Mouse (Mus musculus): ENCODE measurements around the gene Fam92b.

Gene Fam92b

DNA sequence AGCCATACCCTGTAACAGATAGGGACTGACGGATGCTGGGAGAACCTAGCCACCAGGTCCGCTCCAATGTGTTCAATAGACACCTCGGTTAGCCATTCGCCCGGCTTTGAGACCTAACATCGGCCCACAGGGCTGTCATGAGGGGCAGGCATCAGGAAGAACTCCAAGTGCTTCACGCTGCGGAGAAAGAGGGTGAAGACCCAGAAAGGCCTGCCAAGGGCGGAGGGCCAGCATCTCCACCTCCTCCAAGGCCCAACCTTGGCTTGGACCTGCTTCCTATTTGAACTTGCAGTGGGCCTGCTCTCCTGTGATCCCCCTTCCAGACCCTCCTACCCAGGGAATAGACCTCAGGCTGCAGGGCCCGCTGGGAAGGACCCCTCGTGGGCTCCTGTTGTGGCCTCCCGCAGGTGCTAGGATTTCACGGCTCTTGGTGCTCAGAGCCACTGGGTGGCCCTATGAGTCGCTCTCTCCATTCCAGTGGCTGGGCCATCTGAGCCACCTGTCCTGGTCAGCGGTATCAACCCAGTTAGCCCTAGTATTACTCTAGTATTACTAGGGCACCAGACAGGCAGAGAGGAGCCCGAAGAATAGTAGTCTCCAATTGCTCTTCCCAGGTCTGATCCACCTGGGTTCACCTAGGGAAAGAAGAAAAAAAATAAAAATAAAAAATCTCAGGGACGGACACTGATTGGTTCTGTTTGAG is 13.0 kb upstream of the Fam92b start:
- DNase-seq (ENCODE audit: low read depth in 2 of 2, low spot score in 2 of 2) = no peak

DNA sequence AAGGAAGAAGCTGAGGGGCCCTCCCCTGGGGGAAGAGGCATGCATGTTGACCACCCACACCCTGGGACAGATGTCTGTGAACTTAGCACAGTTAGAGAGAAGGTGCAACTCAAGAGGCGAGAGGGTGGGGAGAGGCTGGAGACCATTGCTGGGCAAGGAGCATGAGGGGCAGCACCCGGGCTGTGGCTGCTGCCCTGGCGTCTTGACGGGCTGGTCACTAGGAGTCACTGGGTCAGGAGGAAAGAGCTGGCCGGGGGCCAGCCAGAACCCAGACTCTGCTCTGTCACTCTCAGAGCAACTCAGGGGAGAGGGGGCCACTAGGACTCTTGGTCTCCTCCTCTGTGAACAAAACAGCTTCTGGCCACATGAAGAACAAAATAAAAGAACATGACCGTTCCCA is 12.2 kb upstream of the Fam92b start:
- no peak for DNase-seq (ENCODE audit: low read depth in 2 of 2, low spot score in 2 of 2)

DNA sequence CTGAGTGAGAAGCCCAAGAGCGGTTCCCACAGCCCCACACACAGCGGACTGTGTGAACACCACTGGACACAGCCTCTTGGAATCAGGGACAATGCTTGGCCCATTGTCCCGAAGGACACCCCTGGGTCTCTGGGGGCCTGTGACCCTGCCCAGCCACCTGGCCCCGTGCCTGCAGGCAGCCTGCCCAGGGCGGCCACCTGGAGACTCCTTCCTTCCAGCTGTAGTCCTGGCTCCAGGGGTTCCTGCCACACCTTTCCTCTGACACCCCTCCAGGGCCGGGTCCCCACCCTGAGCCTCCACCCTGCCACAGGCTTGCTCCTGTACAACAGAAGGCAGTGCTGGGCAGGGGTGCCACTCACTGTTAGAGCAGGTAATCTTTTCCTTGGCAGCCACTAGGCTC is 11.2 kb upstream of the Fam92b start:
- DNase-seq (ENCODE audit: low read depth in 2 of 2, low spot score in 2 of 2) = no peak

DNA sequence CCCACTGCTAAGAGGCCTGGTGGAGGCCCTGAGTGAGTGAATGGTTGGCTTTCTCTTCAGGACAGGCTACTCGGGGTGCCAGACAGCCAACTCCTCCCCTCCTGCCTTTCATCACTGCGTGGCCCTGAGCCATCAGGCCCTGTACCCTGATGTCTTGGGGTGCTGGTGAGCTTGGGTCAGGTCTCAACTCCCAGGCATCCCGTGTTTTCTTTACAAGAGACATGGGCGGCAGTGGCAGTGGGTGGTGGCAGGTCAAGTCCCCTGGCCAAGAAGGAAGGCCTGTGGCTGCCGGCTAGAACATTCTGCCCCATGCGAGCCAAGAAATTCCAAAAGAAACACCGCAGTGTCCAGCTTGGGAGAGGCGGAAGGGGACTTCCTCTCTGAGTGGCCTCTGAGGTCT is 9.2 kb upstream of the Fam92b start:
- no peak for DNase-seq (ENCODE audit: low read depth in 2 of 2, low spot score in 2 of 2)

DNA sequence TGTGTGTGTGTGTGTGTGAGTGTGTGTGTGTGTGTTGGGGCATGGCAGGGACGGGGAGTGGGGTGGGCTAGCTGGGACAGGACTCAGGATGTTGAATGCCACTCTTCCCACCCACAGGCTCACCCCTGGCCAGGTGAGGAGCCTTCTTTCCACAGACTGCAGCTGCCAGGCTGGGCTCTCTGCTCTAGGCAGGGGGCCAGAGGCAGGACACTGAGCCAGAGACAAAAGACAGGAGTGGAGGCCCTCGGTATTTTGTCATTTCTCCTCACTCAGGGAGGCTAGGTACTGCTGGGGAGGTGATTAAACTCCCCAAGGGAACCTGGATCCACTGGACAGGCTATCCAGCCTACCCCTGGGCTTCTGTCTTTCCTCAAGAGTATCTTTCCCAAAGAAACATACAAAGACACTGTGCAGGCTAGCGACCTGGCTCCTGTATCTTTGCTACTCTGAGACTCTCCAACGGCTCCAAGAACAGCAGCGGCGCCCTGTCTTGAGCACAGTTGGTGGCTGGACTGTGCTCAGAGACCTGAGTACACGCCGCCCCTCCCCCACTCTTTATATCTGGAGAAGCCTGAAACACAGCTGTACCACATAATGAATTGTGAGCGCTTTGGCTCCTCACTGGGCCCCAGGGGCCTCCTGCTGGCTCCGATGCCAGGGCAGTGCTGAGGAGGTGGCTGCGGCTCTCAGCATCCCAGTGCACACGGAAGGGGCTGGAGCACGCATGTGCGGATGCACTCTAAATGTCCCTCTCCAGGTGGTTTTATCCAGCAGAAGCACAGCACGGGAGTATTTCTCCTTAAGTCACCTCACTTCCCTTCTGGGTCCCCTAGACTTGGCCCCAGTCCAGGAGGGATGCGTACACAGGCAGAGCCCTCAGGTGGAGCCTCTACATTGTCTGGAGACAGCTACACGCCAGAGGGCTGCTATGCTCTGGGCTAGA is 7.9 kb upstream of the Fam92b start:
- DNase-seq (ENCODE audit: low read depth in 2 of 2, low spot score in 2 of 2) = no peak

DNA sequence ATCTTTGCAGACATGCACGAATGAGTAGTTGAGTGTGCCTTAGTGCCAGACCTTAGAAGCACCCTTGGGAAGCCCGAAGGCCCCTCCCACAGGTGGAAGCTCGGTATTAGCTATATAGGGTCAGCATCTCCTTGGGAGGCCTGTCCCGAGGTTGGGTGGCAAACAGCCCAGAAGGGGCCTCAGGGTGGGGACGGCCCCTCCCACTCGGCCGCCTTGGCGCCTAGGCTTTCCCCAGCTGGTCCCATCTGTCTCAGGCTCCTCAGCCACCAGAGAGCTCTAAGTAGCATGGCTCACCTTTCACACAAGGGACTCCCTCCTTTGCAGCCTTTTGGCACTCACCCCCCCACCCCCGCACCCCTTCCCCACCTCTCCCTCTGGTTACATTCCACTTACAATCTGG is 7.1 kb upstream of the Fam92b start:
- no peak for DNase-seq (ENCODE audit: low read depth in 2 of 2, low spot score in 2 of 2)

DNA sequence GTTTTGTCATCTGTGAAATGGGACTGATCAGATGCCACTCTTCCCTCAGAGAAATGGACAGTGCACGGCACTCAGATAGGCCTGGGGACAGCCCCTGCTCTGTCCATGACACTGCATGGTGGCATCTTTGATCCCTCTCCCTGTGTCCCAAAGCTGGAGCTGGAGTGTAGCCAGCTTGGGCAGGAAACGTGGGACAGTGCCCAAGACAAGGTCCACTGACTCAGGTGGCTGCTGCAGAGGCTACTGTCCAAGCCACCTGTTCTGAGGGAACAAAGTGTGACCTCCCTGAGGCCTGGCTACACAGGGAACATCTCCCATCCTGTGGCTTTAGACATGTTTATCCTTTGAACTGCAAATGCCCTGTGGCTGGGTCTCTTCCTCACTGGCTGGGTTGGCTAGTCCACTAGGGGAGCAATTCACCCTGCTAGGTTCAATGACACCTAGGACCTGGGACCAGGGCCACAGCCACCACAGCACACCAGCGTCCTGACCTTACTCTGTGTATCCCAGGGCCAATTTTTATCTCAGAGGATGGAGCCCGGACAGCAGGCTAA is 4.7 kb upstream of the Fam92b start:
- no peak for DNase-seq (ENCODE audit: low read depth in 2 of 2, low spot score in 2 of 2)

DNA sequence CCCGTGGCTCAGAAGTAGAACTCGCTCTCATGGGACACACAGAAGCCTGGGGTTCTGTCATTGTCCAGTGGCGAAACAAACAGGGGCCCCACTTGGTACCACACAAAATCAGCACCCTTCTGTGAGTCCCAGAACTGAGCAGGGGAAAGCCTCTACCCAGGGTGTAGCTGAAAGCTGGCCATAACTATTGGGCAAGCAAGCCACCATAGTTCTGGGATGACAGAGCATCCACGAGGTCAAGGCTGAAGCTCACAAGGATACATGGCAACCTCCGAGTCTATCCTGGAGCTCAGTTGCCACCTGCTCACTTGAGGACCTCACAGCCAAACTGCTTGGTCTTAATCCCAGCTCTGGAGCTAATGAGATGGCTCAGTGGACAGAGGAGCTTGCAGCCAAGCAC is 4.0 kb upstream of the Fam92b start:
- DNase-seq (ENCODE audit: low read depth in 2 of 2, low spot score in 2 of 2) = no peak

DNA sequence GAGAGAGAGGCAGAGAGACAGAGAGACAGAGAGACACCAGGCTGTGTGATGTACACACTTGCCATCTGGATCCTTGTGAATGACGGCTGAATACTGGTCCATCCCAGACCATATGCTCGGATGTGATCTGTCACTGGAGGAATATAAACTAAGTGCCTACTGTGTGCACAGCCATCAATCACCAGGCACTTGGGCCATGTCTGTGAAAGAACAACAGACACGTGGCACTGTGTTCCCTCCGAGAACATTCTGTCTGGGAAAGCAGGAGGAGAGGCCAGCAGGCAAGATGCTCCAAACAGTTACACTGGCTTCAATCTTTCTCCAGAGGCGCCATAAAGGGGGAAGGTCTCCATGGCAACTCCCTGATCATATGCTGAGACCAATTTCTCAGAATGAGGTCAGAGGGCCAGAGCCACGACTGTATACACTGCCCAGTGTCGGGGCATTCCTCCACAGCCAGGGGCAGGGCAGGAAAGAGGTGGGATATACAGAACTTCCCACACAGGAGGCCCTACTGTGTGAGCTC is 3.2 kb upstream of the Fam92b start:
- DNase-seq (ENCODE audit: low read depth in 2 of 2, low spot score in 2 of 2) = no peak

DNA sequence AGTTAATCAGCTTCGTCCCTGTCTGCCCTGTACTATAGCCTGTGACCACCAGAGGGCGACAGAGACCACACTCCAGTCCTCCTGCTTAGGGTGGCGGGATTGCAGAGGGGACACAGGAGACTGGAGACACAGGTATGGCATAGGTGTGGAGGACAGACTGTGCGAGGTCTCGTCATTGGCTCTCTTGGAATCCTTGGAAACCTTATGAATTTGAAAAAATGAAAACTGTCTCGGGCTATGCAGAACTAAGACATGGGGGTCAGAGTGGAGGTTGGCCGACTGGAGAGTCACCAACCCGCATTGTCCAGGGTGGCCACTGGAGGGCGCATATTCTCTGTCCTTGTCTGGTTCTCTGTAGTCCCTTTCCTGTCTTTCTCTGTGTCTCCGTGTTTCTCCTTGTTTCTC is 1.8 kb upstream of the Fam92b start:
- peak; percentile 73 to 82 for DNase-seq (ENCODE audit: low read depth in 2 of 2, low spot score in 2 of 2)

DNA sequence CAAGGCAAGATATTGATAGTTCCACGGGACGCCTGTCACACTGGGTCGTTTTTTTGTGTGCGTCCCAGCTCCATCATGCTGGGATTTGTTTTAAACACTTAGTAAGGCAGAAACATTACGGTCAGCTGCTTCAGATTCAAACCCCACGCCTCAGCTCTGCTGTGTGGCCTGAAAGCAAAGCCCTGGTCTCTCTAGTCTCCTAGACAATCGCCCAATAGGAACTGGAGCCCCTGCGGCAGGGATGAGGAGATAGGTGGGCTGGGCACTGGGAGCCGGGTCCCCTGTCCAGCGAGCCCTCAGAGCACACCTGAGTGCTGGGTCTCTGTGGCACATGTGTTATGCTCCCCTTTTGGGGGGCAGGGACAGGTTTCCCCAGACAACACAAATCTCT is 853 bp upstream of the Fam92b start:
- no peak for DNase-seq (ENCODE audit: low read depth in 2 of 2, low spot score in 2 of 2)

DNA sequence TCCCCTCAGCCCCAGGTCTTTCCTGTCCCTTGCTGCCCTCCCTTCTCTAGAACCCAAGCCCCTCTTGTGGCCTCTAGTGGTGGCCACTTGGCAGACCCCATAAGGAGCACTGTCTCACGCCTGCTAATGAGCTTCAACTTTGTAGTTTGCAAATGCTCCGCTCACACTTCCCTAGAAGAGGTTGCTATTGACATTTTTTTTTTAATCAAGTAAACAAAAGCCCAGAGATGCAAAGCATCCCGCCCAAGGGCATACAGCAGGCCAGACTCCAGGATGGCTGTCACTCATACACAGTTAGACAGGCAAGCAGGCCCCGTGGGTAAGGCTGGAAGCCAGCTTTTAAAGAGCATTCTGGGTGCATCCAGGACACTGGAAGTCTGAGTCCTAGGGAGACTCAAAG is 661 bp downstream of the Fam92b start:
- DNase-seq (ENCODE audit: low read depth in 2 of 2, low spot score in 2 of 2) = no peak

DNA sequence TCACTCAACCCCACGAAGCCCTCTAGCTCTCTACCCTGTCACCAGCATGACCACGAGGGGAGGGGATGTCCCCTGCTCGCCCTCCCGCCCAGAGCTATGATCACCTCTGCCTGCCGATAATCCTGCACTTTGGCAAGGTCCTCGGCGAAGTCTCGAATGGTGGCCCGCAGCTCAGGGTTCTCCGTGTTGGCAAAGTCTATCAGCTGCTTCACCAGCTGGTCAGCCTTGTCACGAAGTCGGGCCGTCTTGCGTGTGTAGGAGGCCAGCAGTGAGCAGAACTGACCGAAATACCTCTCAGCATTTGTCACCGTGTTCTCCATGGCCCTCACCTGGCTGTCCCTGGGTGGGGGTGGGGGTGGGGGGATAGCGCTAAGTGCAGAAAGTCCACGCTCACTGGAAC is 2.7 kb downstream of the Fam92b start:
- DNase-seq (ENCODE audit: low read depth in 2 of 2, low spot score in 2 of 2) = no peak

DNA sequence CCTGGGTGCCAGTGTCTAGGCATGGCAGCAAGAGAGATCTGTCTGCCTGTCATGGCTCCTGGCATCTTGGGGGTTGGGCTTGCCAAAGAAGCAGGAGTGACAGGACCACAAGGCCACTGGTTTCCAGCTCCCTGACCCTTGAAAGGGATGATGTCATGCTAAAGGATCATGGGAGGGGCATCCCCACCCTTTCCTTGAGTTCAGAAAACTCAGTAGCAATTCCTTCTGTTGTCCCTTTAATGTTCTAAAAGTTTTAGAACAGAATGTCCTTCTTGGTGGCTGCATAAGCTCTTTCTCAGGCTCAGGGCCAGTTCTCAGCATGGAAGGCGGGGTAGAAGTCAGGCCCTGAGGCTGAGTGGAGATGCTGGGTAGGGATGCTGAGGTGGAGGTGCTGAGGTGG is 4.1 kb downstream of the Fam92b start:
- no peak for DNase-seq (ENCODE audit: low read depth in 2 of 2, low spot score in 2 of 2)

DNA sequence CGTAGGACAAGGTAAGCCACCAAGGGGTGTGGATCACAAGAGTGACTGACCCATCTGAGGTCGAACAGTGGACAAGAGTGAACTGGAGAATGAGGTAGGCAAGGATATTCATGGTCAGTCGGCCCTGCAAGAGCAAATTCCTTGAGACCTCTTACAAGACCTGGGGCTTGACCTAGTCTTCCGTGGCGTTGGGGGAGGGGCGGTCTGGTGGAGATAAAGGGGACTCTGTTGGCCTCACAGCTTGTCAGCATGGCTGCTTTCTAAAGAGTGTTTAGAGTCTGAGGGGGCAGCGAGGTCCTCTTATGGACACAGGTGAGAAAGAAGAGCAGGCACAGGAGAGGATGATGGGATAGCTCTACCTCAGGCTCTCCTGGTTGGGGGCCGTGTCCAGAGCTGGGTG is 8.1 kb downstream of the Fam92b start:
- DNase-seq (ENCODE audit: low read depth in 2 of 2, low spot score in 2 of 2) = no peak

DNA sequence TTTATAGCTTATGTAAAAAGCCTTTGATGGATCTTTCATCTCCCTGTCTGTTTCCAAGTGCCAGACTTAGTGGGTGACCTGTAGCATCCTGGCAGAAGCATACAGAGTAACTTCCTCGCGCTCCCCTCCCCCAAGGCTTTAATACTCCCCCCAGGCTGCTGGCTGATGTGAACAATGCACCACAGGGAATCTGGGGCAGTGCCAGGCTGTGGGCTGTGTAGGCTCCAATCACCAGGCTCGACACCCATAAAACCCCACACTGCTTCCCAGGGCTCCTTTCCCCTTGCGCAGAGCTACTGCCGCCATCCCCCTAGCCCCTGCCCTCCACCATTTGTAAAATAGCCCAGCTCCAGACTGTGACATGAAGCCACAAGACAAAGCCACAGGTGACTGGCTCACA is 9.4 kb downstream of the Fam92b start:
- no peak for DNase-seq (ENCODE audit: low read depth in 2 of 2, low spot score in 2 of 2)

DNA sequence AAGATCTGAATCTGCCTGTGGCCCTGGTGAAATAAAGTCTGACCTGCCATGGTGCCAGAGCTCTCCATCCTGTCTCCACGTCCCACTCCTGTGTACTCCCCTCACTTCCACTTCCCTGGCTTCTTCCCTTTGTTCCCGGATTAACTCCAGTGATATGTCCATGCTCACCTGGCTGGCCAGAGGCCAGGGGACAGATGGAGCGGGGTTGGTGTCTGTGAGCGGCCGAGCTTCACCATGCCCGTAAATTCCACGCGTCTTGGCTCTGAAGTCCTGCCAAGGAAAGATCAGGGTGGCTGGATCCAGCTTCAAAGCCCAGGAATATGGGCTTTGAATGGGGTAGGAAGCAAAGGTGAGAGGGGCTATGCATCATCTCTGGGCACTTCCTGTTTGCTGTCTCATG is 10.1 kb downstream of the Fam92b start:
- DNase-seq (ENCODE audit: low read depth in 2 of 2, low spot score in 2 of 2) = no peak

DNA sequence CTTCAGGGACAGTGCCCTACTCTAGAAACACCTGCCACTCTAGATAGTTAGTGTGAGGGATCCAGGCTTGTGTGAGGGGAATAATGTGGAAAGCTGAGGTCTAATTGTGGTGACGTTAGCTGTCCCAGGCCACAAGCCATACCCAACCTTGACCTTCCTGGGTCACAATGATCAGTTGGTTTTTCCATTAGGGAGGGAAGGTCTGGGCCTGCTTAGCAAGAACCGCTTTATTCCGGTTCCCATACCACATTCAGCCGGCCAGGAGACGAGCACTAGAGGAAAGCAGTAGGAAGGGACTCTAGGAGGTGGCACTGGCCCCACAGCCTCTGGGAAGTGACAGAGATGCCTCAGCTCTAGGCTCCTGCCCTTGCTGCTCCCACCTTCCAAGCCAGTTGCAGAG is 13.2 kb downstream of the Fam92b start:
- no peak for DNase-seq (ENCODE audit: low read depth in 2 of 2, low spot score in 2 of 2)

DNA sequence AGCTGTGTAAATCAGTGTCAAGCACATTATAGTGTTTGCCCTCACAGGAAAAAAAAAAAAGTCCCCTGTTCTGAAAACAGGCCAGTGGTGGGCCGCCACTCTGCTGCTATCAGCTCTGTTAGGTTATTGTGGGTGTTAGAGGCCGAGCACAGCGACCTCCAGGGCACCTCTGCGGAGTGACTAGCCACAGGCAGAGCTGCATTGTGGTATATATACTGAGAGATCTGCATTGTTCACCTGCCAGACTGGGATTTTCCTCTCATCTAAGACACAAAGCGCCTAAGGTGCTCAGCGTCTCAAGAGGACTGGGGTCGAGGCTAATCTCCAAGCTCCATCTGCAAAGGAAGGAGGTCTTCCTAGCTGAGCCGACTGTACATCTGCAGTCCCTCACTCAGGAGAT is 13.9 kb downstream of the Fam92b start:
- no peak for DNase-seq (ENCODE audit: low read depth in 2 of 2, low spot score in 2 of 2)

DNA sequence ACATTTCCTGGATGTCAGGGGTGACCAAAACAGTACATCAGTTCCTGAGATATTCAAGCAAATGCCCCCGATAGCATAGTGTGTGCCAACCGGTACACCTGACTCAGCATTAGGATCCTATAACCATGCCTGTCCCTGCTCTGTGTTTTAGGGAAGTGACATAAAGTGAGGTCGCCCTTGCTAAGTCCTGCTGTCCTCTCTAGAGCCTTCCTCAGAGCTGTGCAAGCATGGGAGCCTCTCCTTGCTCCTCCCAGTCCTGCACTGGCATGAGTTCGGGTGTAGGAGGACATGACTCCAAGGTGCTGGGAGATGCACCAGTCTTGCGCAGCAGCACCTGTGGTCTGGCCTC is 14.9 kb downstream of the Fam92b start:
- no peak for DNase-seq (ENCODE audit: low read depth in 2 of 2, low spot score in 2 of 2)

DNA sequence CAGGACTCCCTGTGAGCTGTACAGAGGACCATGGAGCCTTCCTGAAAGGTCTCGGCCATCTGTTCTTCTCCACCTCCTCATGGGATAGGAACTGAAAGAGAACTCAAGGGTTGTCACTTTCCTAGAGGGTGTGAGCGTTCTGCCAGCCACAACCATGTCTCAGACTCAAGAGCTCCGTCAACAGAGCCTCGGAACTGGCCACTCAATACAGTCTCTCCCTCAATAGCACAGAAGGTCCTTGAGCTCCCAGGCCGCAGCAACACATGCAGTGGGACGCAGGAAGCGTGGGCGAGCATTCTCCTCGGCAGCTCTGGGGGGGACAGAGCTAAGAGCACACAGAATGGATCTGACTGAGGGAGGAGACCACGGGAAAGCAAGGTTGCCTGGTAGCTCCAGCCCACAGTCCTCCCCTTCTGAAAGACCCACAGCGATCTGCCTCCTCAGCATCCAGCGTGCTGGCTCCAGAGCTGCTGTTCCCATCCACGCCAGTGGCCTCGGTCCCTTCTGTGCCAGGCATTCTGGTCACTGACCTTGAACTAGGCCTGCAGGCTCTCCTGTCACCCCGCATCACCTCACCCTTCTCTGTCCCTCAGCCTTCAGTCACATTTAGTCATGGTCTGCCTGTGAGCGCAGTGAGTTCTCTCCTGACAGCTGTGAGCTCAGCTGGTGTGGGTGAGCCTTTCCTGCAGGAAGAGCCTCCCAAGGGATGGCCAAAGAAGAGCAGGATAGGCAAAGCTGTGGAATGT is 15.4 kb downstream of the Fam92b start:
- DNase-seq (ENCODE audit: low read depth in 2 of 2, low spot score in 2 of 2) = no peak

DNA sequence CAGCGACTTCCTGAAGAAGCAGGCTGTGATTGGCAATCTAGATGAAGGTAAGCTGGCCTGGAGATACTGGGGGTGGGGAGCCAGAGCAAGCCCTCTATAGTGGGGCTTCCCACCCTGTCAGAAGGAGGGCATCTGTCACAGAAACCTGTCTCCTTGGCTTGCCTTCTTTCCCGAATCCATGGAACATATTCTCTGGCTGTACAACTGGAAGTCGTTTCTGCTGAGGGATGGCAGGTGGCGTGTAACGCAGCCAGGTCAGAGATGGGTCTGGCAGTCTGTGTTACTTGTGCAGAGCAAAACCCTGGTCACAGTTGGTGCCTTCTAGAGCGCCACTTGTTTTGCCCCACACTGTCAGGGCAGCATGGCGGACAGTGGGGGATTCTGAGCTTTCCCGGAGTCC is 16.9 kb downstream of the Fam92b start:
- no peak for DNase-seq (ENCODE audit: low read depth in 2 of 2, low spot score in 2 of 2)
